Mouse (Mus musculus): ENCODE measurements at regions not wholly inside any gene's neighbourhood (a gene's known extent, or its start where the extent isn't known, plus 50 kb on each side); places are given as distances from the start of the nearest gene placed in this dataset.
"Not testable (repeated sequence)": the region's sequence is repeated elsewhere in the genome, so short reads cannot be mapped to it uniquely, and the experiment has no call there.

- not testable (repeated sequence) for DNase-seq (ENCODE audit: low spot score)
Measured at GRCm38 (mm10) chr16:68209684-68210083, 589.0 kb upstream of the Cadm2 start.

- not testable (repeated sequence) for DNase-seq (ENCODE audit: low spot score)
Measured at GRCm38 (mm10) chr16:68204908-68205307, 584.2 kb upstream of the Cadm2 start.

GRCm38 (mm10) chr16:68164645-68165044, 543.9 kb upstream of the Cadm2 start:
- DNase-seq (ENCODE audit: low spot score), result peak; percentile 3

- no peak for DNase-seq (ENCODE audit: low spot score)
Measured at GRCm38 (mm10) chr16:68153541-68153940, 532.8 kb upstream of the Cadm2 start.

Data from testis, postnatal 14 days (tissue).